Mouse (Mus musculus): ENCODE data around the gene Neurl1a. TPM values are rescaled to one million over a fixed set of nuclear protein-coding genes. Genes with fewer than 3 reads are reported as not detected.

Gene Neurl1a
- polyA plus RNA-seq, 1 experiment from 2014 or later = 5.1 TPM

DNA sequence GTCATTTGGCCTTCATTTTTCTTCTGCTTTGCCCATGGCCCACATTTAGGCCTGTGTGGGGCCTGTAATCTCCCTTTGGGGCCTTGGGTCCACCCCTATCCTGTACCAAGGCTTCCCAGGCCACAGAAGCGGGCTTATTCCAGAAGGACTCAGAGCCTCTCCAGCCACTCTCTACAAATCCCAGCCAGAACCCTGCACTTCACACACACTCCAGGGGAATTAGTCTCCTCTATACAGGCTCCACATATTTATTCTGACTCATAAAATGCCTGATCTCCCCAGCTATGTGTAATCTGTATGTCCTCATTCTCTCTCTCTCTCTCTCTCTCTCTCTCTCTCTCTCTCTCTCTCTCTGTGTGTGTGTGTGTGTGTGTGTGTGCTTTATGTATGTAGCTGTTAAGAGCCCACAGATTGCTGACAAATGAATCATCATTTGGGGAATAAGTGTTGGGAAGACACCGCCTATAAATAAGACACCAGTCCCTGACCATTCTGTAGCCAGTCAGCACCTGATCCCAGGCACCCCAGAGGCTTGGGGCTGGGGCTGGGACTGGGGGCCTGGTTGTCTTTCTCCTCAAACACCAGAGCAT is 1.6 kb upstream of the Neurl1a start:
- no peak for DNase-seq (ENCODE audit: low spot score)
- WGBS = 72% methylated on average over 2 of the region's 2 CpGs
- H3K27ac ChIP-seq = no peak overlapping the region
- peaks cover 20% of the 10 kb centered on the region for H3K4me1 ChIP-seq
- peaks cover 71% of the 10 kb centered on the region for H3K27me3 ChIP-seq (ENCODE audit: insufficient read depth, poor library complexity, severe bottlenecking)
- no peak overlapping the region for H3K4me3 ChIP-seq
- peaks cover 2% of the 10 kb centered on the region; the same call in 1 of the 2 replicates for H3K9me3 ChIP-seq
- no peaks in the 10 kb centered on the region for H3K36me3 ChIP-seq

DNA sequence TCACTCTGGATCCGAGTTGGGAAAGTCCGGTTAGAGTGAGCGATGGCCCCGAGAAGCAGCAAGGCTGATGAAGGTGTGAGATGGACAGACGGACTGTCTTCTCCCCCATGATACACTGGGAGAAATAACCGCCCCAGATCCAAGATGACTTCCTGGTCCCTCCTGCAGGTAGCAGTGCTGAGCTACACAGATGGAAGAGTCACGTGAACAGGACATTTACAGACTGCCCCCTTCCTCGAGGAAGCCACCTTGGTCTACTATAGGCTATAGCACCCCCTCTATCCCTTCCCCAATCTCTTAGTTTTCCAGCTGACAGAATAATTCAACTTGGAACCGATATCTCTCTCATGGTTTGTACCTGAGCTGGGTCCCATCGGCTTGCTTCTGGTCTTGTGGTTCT is 619 bp upstream of the Neurl1a start:
- DNase-seq (ENCODE audit: low spot score) = no peak
- 21% methylated on average over 10 of the region's 10 CpGs for WGBS
- H3K27me3 ChIP-seq (ENCODE audit: insufficient read depth, poor library complexity, severe bottlenecking) = peaks cover 67% of the 10 kb centered on the region
- H3K27ac ChIP-seq = no peak overlapping the region
- H3K4me3 ChIP-seq = peak overlapping the region; percentile 81
- H3K9me3 ChIP-seq = peaks cover 5% of the 10 kb centered on the region; the same call in 1 of the 2 replicates
- H3K4me1 ChIP-seq = peaks cover 20% of the 10 kb centered on the region
- H3K36me3 ChIP-seq = no peaks in the 10 kb centered on the region

DNA sequence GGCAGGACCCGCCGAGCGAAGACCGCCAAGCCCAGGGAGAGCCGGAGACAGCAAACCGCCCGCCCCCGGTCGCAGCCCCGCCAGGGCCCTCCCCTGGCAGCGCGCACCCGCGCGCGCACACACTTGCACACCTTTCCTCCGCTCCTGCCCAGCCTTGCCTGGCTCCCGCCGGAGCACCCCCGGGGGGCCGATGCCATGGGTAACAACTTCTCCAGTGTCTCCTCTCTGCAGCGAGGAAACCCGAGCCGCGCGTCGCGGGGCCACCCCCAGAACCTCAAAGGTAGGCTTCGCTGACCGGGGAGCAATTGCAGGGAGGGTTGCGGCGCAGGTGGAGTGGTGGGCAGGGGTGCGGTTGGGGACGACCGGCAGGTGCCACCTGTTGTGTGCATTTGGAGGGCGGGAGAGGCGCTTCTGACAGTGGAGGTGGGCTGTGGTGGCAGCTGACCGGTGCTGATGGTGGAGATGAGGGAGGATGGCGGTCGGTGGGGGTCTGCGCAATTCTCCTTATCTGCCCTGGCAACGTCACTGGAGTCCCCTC is 721 bp downstream of the Neurl1a start:
- H3K4me1 ChIP-seq = peaks cover 20% of the 10 kb centered on the region
- H3K4me3 ChIP-seq = peak overlapping the region; percentile 81
- H3K36me3 ChIP-seq = no peaks in the 10 kb centered on the region
- under 1% methylated on average over 30 of the region's 42 CpGs for WGBS
- DNase-seq (ENCODE audit: low spot score) = no peak
- H3K9me3 ChIP-seq = peaks cover 5% of the 10 kb centered on the region; the same call in 1 of the 2 replicates
- peaks cover 60% of the 10 kb centered on the region for H3K27me3 ChIP-seq (ENCODE audit: insufficient read depth, poor library complexity, severe bottlenecking)
- peak overlapping the region; percentile 78 for H3K27ac ChIP-seq

DNA sequence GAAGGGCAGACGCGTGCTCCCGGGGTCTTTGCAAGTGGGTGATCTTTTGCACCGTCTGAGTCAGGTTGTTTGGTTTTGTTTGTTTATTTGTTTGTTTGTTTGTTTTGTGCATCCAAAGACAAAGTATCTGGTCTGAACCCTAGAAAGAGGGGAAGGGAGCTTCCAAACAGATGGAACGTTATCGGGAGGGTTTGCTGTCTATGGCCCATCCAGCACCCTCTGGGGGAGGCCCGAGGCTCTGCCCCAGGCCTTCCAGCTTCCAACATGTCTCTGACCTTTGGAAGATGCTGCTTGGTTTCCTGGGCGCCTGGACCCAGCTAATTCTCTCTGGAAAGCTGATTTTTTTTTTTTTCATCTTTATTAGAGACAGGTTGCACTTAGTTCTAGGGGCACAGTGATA is 1.4 kb downstream of the Neurl1a start:
- WGBS = 17% methylated on average over 8 of the region's 8 CpGs
- Histone ChIP-seq H3K4me3 (peak overlapping the region; percentile 81; the same call in 1 of the 2 replicates), H3K27me3 (ENCODE audit: insufficient read depth, poor library complexity, severe bottlenecking) (peaks cover 60% of the 10 kb centered on the region), H3K27ac (no peak overlapping the region), H3K9me3 (peaks cover 5% of the 10 kb centered on the region; the same call in 1 of the 2 replicates), H3K4me1 (peaks cover 20% of the 10 kb centered on the region), H3K36me3 (no peaks in the 10 kb centered on the region)
- no peak for DNase-seq (ENCODE audit: low spot score)

DNA sequence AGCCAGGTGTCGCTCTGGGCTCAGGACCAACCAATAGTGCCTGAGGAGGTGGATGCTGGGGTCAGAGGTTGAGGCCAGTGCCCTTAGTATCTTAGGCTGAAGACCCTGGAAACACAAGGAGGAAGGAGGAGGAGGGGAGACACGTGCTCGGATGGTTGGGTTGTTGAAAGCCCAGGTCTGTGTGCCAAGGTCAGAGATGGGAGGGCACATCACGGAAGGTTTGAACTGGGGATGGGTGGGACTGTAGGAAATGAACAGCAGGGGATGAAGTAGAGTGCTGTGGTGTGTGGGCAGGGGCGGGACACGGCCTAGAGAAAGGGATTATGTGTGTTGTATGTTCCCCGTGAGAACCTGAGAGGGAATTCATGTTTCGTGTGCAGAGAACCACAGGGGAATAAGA is 5.6 kb downstream of the Neurl1a start:
- no peak overlapping the region for H3K4me3 ChIP-seq
- peaks cover 5% of the 10 kb centered on the region for H3K9me3 ChIP-seq
- no peaks in the 10 kb centered on the region for H3K36me3 ChIP-seq
- H3K27ac ChIP-seq = no peak overlapping the region
- WGBS = 61% methylated on average over 8 of the region's 8 CpGs
- peaks cover 13% of the 10 kb centered on the region for H3K4me1 ChIP-seq
- H3K27me3 ChIP-seq (ENCODE audit: insufficient read depth, poor library complexity, severe bottlenecking) = peaks cover 34% of the 10 kb centered on the region
- no peak for DNase-seq (ENCODE audit: low spot score)

DNA sequence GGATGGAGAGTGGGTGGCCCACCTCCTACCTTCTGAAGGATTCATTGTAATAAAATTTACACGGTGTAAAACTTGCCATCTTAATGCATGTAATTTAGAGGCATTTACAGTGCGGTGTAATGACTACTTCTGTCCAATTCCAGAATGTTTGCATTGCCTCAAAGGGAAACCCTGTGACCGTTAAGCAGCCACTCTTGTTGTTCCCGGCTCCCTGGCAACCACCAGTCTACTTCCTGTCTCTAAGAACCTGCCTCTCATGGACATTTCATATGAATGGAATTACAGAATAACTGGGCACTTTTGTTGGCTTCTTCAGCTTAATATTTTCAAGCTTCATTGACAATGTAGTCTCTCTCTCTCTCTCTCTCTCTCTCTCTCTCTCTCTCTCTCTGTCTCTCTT is 6.1 kb downstream of the Neurl1a start:
- H3K27me3 ChIP-seq (ENCODE audit: insufficient read depth, poor library complexity, severe bottlenecking) = peaks cover 29% of the 10 kb centered on the region
- H3K4me1 ChIP-seq = peaks cover 8% of the 10 kb centered on the region
- H3K36me3 ChIP-seq = no peaks in the 10 kb centered on the region
- H3K27ac ChIP-seq = no peak overlapping the region
- peaks cover 5% of the 10 kb centered on the region for H3K9me3 ChIP-seq
- no peak overlapping the region for H3K4me3 ChIP-seq
- DNase-seq (ENCODE audit: low spot score) = no peak
- WGBS = 61% methylated on average over 4 of the region's 4 CpGs

DNA sequence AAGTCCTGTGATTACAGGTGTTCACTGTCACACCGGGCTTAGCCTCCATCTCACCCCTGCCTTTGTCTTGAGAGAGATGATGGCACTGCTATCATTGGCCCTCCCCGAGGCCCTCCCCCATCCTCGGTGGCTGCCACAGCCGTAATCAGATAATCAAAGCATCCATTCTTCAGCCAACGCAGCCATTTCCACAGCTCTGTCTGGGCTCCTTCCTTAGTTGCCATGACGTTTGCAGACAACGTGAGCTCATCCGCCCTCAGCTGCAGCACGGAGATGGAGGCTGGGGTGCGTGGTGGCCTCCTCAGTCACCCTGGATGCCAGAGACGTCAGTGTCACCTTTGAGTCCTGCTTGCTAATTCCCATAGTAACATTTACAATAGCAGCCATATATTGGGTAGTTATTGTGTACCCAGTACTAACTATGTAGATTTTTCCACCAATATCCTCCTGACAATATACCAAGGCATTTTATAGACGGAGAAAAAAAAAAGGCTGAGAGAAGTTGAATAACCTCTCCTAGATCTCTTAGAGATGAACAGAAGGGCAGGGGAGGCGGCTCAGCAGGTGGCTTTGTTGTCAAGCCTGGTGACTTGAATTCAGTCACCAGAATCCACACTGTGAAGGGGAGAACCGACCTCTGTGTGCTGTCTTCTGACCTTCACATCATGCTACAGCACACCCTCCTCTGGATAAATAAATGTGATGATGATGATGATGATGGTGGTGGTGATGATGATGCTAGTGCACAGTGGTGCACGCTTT is 8.1 kb downstream of the Neurl1a start:
- H3K4me3 ChIP-seq = no peak overlapping the region
- H3K27ac ChIP-seq = no peak overlapping the region
- WGBS = 46% methylated on average over 15 of the region's 15 CpGs
- no peaks in the 10 kb centered on the region for H3K36me3 ChIP-seq
- peaks cover 5% of the 10 kb centered on the region for H3K9me3 ChIP-seq
- peaks cover 7% of the 10 kb centered on the region for H3K4me1 ChIP-seq
- H3K27me3 ChIP-seq (ENCODE audit: insufficient read depth, poor library complexity, severe bottlenecking) = peaks cover 10% of the 10 kb centered on the region; the same call in 1 of the 2 replicates
- no peak for DNase-seq (ENCODE audit: low spot score)

DNA sequence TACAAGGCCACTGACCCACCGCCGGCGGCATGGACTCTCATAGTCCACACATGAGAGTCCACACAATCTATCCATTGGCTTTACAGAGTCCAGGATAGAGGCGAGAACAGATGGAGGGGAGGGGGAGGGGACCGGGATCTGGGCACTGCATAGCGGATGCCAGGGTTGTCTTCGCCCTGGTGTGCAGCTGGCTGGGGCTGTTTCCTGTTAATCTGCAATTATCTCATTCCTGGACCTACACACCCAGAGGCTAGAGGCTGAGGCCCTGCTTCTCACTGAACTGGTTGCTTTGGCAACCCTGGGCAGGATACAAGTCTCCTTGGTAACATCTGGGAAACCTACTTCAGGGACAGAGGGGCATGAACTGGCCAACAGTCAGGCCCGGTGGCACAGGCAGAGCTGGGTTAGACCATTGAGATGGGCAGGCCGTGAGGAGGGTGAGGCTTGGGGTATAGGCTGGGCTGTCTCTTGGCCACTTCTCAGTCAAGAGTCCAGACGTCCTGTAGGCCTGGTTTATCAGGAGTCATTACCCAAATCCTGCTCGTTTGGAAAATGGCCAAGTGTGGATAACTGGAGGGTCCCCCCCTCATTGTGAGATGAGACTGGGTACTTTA is 10.0 kb downstream of the Neurl1a start:
- Histone ChIP-seq H3K27ac (no peak overlapping the region), H3K36me3 (no peaks in the 10 kb centered on the region), H3K27me3 (ENCODE audit: insufficient read depth, poor library complexity, severe bottlenecking) (peaks cover 8% of the 10 kb centered on the region; the same call in 1 of the 2 replicates), H3K4me1 (peaks cover 7% of the 10 kb centered on the region), H3K4me3 (no peak overlapping the region), H3K9me3 (no peaks in the 10 kb centered on the region; the same call in 1 of the 2 replicates)
- 72% methylated on average over 11 of the region's 11 CpGs for WGBS
- DNase-seq (ENCODE audit: low spot score) = no peak

DNA sequence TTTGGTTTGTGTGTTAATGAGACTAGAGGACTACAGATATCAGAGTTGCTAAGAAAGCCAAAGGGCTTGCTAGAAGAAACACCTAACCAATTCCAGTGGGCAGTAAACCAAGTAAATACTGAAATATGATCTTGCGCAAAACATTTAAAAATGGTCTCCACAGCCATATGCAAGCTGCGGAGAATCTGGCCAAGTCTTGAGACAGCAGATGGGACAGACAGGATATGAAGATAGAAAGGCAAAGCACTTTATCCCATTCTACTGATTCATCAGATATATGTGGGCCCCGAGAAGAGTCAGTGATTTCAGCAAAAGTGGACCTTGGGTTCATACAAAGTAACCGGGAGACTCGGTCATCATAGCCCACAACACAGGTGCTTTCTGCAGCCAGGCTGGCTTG is 13.5 kb downstream of the Neurl1a start:
- H3K36me3 ChIP-seq = no peaks in the 10 kb centered on the region
- no peak overlapping the region for H3K4me3 ChIP-seq
- DNase-seq (ENCODE audit: low spot score) = no peak
- H3K9me3 ChIP-seq = no peaks in the 10 kb centered on the region
- H3K4me1 ChIP-seq = peaks cover 7% of the 10 kb centered on the region
- 90% methylated on average over 5 of the region's 5 CpGs for WGBS
- H3K27ac ChIP-seq = no peak overlapping the region
- no peaks in the 10 kb centered on the region for H3K27me3 ChIP-seq (ENCODE audit: insufficient read depth, poor library complexity, severe bottlenecking)

DNA sequence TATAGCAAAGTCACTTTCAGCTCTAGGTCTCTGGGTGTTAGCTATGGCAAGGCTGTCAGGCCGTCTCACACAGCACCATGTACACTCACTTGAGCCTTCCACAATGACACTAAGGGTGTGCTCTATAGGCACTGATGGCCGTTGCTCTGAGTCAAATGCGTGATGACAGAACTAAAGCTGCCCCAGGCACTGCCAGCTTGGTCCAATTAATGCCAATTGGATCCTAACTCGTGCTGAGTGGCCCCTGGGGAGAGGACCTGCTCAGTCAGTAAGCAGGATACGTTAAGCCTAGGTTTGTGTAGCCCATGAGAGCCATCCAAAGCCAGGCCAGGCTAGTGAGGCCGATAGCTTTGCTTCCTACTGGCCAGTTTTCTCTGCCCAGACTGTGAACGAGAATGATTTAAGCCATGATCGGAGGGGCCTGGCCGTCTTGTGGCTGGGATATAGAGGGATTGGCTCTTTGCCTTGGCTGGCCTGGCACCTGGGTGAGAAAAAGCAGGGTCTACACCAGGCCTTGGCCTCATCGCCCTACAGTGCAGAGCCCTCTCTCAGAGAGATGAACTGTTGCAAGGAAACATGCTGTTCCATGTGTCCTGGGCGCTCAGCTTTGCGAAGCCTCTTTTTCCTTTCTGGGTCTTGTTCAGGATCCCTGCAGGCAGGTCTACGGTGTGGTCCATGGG is 20.2 kb downstream of the Neurl1a start:
- Histone ChIP-seq H3K27me3 (ENCODE audit: insufficient read depth, poor library complexity, severe bottlenecking) (peaks cover 20% of the 10 kb centered on the region; the same call in 1 of the 2 replicates), H3K4me3 (no peak overlapping the region), H3K4me1 (peaks cover 11% of the 10 kb centered on the region), H3K36me3 (no peaks in the 10 kb centered on the region), H3K27ac (no peak overlapping the region), H3K9me3 (no peaks in the 10 kb centered on the region)
- DNase-seq (ENCODE audit: low spot score) = no peak
- 75% methylated on average over 13 of the region's 13 CpGs for WGBS

DNA sequence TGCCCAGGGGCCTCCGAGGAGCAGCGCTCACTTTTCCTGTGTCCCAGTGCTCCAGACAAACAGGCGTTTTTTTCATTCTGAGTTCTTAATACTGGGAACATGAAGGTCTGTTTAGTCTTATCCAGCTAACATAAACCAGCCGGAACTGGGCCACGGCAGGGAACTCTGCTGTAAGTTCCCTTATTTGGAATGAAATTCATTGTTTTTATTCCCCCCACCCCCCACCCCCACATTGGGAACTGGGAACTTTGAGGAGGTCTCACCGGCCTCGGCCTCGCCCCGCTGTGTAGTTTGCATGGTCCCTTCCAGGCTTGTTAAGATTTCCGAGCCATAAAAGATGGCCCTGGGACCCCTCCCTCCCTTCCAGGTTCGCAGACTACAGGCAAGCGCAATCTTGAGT is 23.4 kb downstream of the Neurl1a start:
- Histone ChIP-seq H3K27ac (peak overlapping the region; percentile 44), H3K36me3 (no peaks in the 10 kb centered on the region), H3K9me3 (no peaks in the 10 kb centered on the region), H3K4me1 (peaks cover 11% of the 10 kb centered on the region), H3K4me3 (no peak overlapping the region), H3K27me3 (ENCODE audit: insufficient read depth, poor library complexity, severe bottlenecking) (peaks cover 24% of the 10 kb centered on the region; the same call in 1 of the 2 replicates)
- 59% methylated on average over 12 of the region's 12 CpGs for WGBS
- no peak for DNase-seq (ENCODE audit: low spot score)

DNA sequence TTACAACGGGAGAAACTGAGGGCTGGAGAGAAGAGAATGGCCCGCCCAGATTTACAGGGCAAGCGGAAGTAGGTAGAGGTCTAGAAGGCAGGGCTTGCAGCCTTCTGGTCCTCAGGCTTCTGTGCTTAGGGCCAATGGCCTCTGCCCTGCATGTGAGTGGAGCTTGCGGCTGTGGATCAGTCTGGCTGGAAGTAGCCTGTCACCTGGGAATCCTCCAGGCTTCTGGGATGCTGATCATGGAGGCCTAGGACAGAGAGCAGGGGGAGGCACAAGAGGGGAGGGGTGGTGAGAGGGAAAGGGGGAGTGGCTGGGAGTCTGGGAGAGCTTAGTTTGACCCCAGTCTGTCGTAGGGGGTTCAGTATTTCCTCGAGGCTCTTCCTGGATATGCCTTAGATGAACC is 23.8 kb downstream of the Neurl1a start:
- Histone ChIP-seq H3K36me3 (no peaks in the 10 kb centered on the region), H3K9me3 (no peaks in the 10 kb centered on the region), H3K4me3 (no peak overlapping the region), H3K27ac (peak overlapping the region; percentile 23), H3K4me1 (peaks cover 11% of the 10 kb centered on the region), H3K27me3 (ENCODE audit: insufficient read depth, poor library complexity, severe bottlenecking) (peaks cover 24% of the 10 kb centered on the region; the same call in 1 of the 2 replicates)
- 63% methylated on average over 6 of the region's 6 CpGs for WGBS
- no peak for DNase-seq (ENCODE audit: low spot score)

Data from heart, embryonic 10.5 days (tissue).